Mouse (Mus musculus): ENCODE results near the gene Gm5089.
"Not testable (repeated sequence)": the region's sequence is repeated elsewhere in the genome, so short reads cannot be mapped to it uniquely, and the experiment has no call there.

DNA sequence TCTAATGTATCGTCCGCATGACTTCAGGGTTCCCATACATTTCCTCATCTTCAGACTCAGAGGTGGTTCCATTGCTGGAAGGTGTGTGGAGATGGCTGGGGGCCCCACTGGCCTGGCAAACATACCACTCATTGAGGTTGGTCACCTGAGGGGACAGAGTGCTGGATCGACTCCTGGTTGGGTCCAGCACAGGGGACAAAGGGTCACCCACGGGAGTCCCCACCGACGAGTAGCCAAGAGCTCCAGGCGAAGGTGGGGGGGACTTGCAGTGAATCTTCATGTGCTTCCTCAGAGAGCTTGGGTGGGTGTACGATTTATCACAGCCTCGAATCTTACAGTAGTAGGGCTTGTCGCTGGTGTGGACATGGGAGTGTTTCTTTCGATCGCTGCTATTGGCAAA lies 8.4 kb upstream of the Gm5089 start:
- TF ChIP-seq CTCF (IDR thresholded peaks at IDR 0.05; ENCODE audit: borderline replicate concordance, control insufficient read depth, extremely low read depth, insufficient read depth, low read length, poor library complexity); POLR2A (IDR thresholded peaks at IDR 0.05; ENCODE audit: control insufficient read depth, extremely low read depth, insufficient read depth, low read length, poor library complexity): not testable (repeated sequence)
